Comparison of ENCODE assay signal across 23 mouse cellular contexts in the genomic region with DNA sequence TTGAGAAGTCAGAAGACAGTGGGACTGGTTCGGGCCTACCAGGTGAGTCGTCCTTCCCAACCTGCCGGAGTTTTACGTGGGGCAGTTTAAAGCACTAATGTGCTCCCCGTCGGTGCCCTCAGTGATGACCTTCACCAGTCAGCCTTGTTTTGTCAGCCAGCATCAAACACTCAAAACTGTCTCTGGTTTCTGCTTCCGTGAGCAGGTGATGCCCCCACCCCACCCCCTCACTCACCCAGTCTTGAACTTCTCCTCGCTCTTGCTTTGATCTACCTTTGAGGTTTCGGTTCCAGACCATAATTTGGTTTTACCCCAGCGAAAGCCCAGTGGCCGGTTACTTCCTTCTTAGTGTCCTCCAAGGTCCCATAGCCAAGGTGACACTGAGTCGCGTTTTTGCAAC. TPM values are rescaled to one million over a fixed set of nuclear protein-coding genes. Genes with fewer than 3 reads are reported as not detected.
DNase-seq lines count a peak whose midpoint lies in the region; ATAC-seq lines count a peak whose summit lies in the region.
"Had no signal": no experiment of that assay in that cellular context is flagged by ENCODE, and none has a peak within 500 bp of the region (broad histone marks: within the 10 kb centered on the region; RNA-seq: fewer than 3 reads in every experiment).

No protein-coding gene starts in this region.

- peaks cover 19% of the 10 kb centered on the region for H3K4me1 ChIP-seq in heart, embryonic 16.5 days (ENCODE audit: control insufficient read depth, insufficient read depth, low read length)
- peaks cover 11% of the 10 kb centered on the region for H3K4me1 ChIP-seq in hindbrain, embryonic 10.5 days (replicated peaks)
- H3K4me1 ChIP-seq: midbrain, embryonic 12.5 days; neural tube, embryonic 13.5 days had no signal

- no peaks in the 10 kb centered on the region for H3K9me3 ChIP-seq in heart, embryonic 16.5 days (replicated peaks; ENCODE audit: control insufficient read depth, low read length)
- H3K9me3 ChIP-seq in hindbrain, embryonic 10.5 days = no peaks in the 10 kb centered on the region
- H3K9me3 ChIP-seq: forebrain, embryonic 10.5 days; heart, embryonic 13.5 days; hindbrain, embryonic 13.5 days; limb, embryonic 15.5 days; liver, embryonic 15.5 days; midbrain, embryonic 12.5 days; neural tube, embryonic 13.5 days had no signal

- H3K9ac ChIP-seq in heart, embryonic 16.5 days (ENCODE audit: low read length) = peak overlapping the region; percentile 28; the same call in 1 of the 2 replicates
- H3K9ac ChIP-seq: forebrain, postnatal 0 days; heart, embryonic 13.5 days; hindbrain, embryonic 13.5 days; limb, embryonic 15.5 days; liver, embryonic 15.5 days; midbrain, embryonic 12.5 days; neural tube, embryonic 13.5 days had no signal

- H3K36me3 ChIP-seq in heart, embryonic 16.5 days (ENCODE audit: control insufficient read depth, insufficient read depth) = peaks cover 6% of the 10 kb centered on the region; the same call in 1 of the 2 replicates
- H3K36me3 ChIP-seq in hindbrain, embryonic 10.5 days = peaks cover 73% of the 10 kb centered on the region

- no peak overlapping the region for H3K4me2 ChIP-seq in heart, embryonic 16.5 days (ENCODE audit: low read depth, low read length)
- H3K4me2 ChIP-seq: heart, embryonic 13.5 days; hindbrain, embryonic 13.5 days; limb, embryonic 15.5 days; liver, embryonic 15.5 days; midbrain, embryonic 12.5 days; neural tube, embryonic 13.5 days had no signal

- no peaks in the 10 kb centered on the region for H3K27me3 ChIP-seq in heart, embryonic 16.5 days (ENCODE audit: control insufficient read depth, insufficient read depth, low read length)
- H3K27me3 ChIP-seq in hindbrain, embryonic 10.5 days (ENCODE audit: insufficient read depth, poor library complexity, severe bottlenecking) = no peaks in the 10 kb centered on the region
- H3K27me3 ChIP-seq: heart, embryonic 13.5 days; hindbrain, embryonic 13.5 days; limb, embryonic 15.5 days; liver, embryonic 15.5 days; midbrain, embryonic 12.5 days; neural tube, embryonic 13.5 days had no signal

- H3K27ac ChIP-seq in heart, embryonic 16.5 days (ENCODE audit: low read length) = no peak overlapping the region
- no peak overlapping the region for H3K27ac ChIP-seq in hindbrain, embryonic 10.5 days
- H3K27ac ChIP-seq: forebrain, embryonic 10.5 days; heart, embryonic 13.5 days; hindbrain, embryonic 13.5 days; left cerebral cortex, adult 2 months; limb, embryonic 15.5 days; liver, embryonic 15.5 days; macrophage; midbrain, embryonic 12.5 days; neural tube, embryonic 13.5 days had no signal

- WGBS in heart, embryonic 16.5 days = 86% methylated on average over 13 of the region's 13 CpGs
- 94% methylated on average over 13 of the region's 13 CpGs for WGBS in hindbrain, embryonic 10.5 days

- no peak for DNase-seq in heart, adult 9 months (ENCODE audit: low spot score in 2 of 2)
- DNase-seq in thymus, postnatal 0 days (ENCODE audit: low spot score) = peak; percentile 47
- DNase-seq in thymus, adult 18-20 months = no peak
- DNase-seq in induced T-regulatory cell, adult 2 months (ENCODE audit: low read depth) = peak; percentile 74
- peak; percentile 30 for DNase-seq in thymus, postnatal 4 days
- no peak for DNase-seq in neural tube, embryonic 10.5 days (ENCODE audit: extremely low spot score, low spot score)
- DNase-seq in hindbrain, embryonic 10.5 days (ENCODE audit: low spot score) = no peak
- DNase-seq: cerebellum, adult 11 months; cerebellum, adult 9-11 months; forebrain, postnatal 0 days; gastrocnemius, postnatal 14 days; left cerebral cortex, postnatal 4 days; retina, postnatal 1 day had no signal

- no peak overlapping the region for H3K4me3 ChIP-seq in heart, embryonic 16.5 days (ENCODE audit: low read length)
- no peak overlapping the region for H3K4me3 ChIP-seq in hindbrain, embryonic 10.5 days
- H3K4me3 ChIP-seq: forebrain, embryonic 10.5 days; heart, embryonic 13.5 days; hindbrain, embryonic 13.5 days; left cerebral cortex, adult 2 months; limb, embryonic 15.5 days; liver, embryonic 15.5 days; midbrain, embryonic 12.5 days; neural tube, embryonic 13.5 days had no signal

- ATAC-seq in heart, embryonic 16.5 days (replicated peaks; ENCODE audit: extremely low read depth, insufficient read depth, low FRiP score) = no peak
- ATAC-seq: forebrain, postnatal 0 days had no signal

RNA-seq across cellular contexts. Expression of gene Wbp1l, which starts 7.8 kb away (rescaled TPM):
- 60.5 and 63.3 TPM in 2 replicates for polyA plus RNA-seq in heart, embryonic 16.5 days (2015; fragmentation: Nextera tagmentation; extraction: Ambion mirVana)
- 29.9 and 37.8 TPM in 2 replicates for polyA plus RNA-seq in thymus, postnatal 0 days (2015; fragmentation: Nextera tagmentation; extraction: Ambion mirVana)
- polyA plus RNA-seq in hindbrain, embryonic 10.5 days (2016; fragmentation: Nextera tagmentation; extraction: Ambion mirVana) = 48.2 and 54.4 TPM in 2 replicates

RNA-seq across cellular contexts. Expression of gene Sfxn2, which starts 33.6 kb away (rescaled TPM):
- polyA plus RNA-seq in heart, embryonic 16.5 days (2015; fragmentation: Nextera tagmentation; extraction: Ambion mirVana) = 10.0 and 11.4 TPM in 2 replicates
- polyA plus RNA-seq in thymus, postnatal 0 days (2015; fragmentation: Nextera tagmentation; extraction: Ambion mirVana) = 13.9 and 16.9 TPM in 2 replicates
- 12.9 and 17.9 TPM in 2 replicates for polyA plus RNA-seq in hindbrain, embryonic 10.5 days (2016; fragmentation: Nextera tagmentation; extraction: Ambion mirVana)

RNA-seq across cellular contexts. Expression of gene Arl3, which starts 33.7 kb away (rescaled TPM):
- polyA plus RNA-seq in heart, embryonic 16.5 days (2015; fragmentation: Nextera tagmentation; extraction: Ambion mirVana) = 95.6 and 101 TPM in 2 replicates
- polyA plus RNA-seq in thymus, postnatal 0 days (2015; fragmentation: Nextera tagmentation; extraction: Ambion mirVana) = 47.5 and 52.3 TPM in 2 replicates
- 203 and 209 TPM in 2 replicates for polyA plus RNA-seq in hindbrain, embryonic 10.5 days (2016; fragmentation: Nextera tagmentation; extraction: Ambion mirVana)

Comparison
In these comparisons a context has a peak if more than half of its experiments do, and no peak if none do; other contexts are left out.
1. DNase-seq: peak in thymus, postnatal 0 days (single experiment), induced T-regulatory cell, adult 2 months (single experiment) and thymus, postnatal 4 days (single experiment); none in heart, adult 9 months (0 of 2), thymus, adult 18-20 months (0 of 2), neural tube, embryonic 10.5 days (single experiment) and hindbrain, embryonic 10.5 days (single experiment).